Mouse (Mus musculus) CH12F3 (cell line): ENCODE measurements around the gene Cacna2d2.
"Not testable (repeated sequence)": the region's sequence is repeated elsewhere in the genome, so short reads cannot be mapped to it uniquely, and the experiment has no call there.

ENCODE experiments used
- in situ Hi-C: fragments of 300-500 bp; cut with MboI; formaldehyde crosslinking; loops from 2 replicates; pipeline ENCODE4 v1.14.3; 2020; ENCODE audit warnings: low sequenced_read_pairs

The Cacna2d2 gene

GRCm38 (mm10) chr9:107573774-107574173, 174.4 kb downstream of the Cacna2d2 start:
- in situ Hi-C loops, result not testable (repeated sequence)

DNA sequence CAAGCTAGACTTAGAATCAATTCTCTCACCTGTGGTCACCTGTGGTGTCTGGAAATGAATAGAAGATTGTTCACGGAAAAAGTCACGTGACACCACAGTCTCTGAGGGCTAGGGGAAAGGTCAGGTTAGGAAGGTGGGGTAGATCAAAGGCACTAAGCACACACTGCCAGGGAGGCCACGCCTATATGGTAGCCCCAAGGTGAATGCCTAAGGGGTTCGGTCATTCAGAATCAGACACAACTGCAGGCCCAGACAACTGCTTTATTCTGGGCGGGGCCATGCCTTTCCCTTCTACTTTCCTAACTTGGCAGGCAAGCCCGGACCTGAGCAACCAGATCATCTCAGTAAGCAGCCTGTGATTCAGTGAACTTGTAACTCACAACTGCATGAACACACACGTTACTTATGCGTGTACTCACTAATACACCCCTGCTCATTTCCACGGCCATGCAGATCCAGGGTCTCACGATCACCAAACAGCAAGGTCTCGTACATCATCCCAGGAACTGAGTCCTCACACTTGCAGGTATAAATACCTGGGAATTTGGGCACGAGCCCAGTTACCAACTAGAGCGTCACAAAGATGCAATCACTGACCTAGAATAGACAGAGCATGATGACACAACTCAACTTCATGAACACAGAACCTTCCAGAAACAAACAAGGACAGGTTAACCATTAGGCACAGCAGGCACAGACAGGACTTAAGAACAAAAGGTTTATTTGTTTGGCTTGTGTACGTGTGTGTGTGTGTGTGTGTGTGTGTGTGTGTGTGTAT, 176.4 kb downstream of the Cacna2d2 start:
- in situ Hi-C loops, result no loop called here

DNA sequence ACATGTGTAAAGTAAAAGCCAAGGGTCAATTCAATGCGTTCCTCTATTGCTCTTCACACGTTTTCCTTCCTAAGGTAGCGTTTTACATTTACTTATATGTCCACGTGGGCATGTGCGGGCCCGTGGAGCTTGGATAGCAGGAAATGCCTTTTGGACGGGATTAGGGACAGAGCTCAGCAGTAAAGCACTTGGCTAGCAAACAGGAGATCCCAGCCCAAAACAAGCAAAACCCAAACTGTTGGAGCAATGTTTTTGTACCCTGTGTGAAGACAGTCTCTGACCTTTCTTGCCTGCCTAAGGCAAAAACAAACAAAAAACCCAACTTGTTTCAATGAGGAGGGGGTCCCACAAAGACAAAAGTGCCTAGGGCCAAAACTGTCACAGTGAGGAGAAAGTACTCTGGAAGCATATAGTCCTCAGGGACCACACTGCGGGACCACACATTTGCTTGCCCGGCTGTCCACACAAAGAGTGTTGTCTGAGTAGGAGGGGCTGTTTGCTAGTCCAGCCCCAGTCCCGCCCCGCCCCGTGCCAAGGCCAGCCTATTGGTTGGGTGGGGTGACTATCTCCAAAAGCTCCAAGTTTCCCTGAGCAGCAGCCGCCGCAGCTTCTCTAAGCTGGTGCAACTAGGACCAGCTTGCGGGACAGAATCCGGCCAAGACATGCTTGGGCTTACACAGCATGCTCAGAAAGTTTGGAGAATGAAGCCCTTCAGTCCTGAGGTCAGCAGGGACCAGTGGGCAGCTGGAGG, 177.1 kb downstream of the Cacna2d2 start, which contains the start of gene Hyal1:
Hyal1 (plus strand) TSS at position 571 of the 751 bp plus-strand sequence.
- in situ Hi-C loops, result no loop called here

GRCm38 (mm10) chr9:107577871-107578270, 178.5 kb downstream of the Cacna2d2 start:
- in situ Hi-C loops, result no loop called here

DNA sequence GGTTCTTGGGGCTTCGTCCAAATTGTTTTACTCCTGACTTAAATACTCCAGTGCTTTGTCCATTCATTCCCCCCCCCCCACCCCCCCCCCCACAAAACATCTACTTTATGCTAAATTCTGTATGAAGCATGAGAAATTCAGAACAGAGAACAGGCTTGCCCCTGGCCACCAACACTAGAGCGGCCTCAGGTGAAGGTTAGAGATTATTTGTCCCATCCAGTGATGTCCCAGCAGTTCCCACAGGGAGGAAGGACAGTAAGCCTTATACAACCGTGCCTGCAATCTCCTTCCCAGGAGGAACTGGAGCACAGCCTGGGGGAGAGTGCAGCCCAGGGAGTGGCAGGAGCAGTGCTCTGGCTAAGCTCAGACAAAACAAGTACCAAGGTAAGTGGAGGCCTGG, 179.2 kb downstream of the Cacna2d2 start, which contains the start of gene Naa80:
Naa80 (plus strand) TSS at position 301 of the 400 bp plus-strand sequence.
- in situ Hi-C loops, result no loop called here
